Mouse (Mus musculus) ES-Bruce4 (cell line): ENCODE results near the gene Nedd4.

ENCODE experiments used
- EP300 ChIP-seq: IDR thresholded peaks from 2 replicates; pipeline ENCODE4 v1.6.1; 2011; ENCODE audit warnings: low read depth, low read length; ENCODE audit not compliant: insufficient read depth
- POLR2A ChIP-seq: IDR thresholded peaks from one replicate; pipeline ENCODE4 v1.8.1; 2011; ENCODE audit warnings: low read length; ENCODE audit not compliant: insufficient read depth

DNA sequence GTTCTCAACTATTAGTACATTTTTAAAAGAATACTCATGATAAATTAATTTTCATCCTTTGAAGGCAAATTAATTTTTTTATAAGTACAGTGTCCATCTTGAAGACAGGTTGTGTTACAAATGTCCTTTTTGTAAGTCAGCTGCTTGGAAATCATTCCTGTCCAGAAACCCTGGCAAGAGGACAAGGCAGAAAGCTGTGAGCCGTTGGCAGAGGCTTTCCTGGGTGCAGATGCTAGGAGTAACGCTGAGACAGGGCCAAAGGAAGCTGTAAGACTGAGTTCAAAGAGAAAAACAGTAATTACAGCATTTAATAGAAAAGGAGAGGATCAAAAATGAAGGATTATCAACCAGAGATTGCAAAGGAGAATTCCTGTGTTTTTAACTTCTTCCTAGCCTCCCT lies 48.3 kb upstream of the Nedd4 start:
- TF ChIP-seq POLR2A = no peak
- no peak for TF ChIP-seq EP300
